Mouse (Mus musculus) kidney, embryonic 14.5 days (tissue): Measurements from ENCODE around the gene Sipa1l1. TPM values are rescaled to one million over a fixed set of nuclear protein-coding genes. Genes with fewer than 3 reads are reported as not detected.

Experiments
- ATAC-seq: fragments of 200-750 bp; cut with Nextera tagmentation; 2 replicates; pipeline ENCODE4 v1.8.0; 2017; ENCODE audit warnings: moderate number of reproducible peaks, mild to moderate bottlenecking, moderate TSS enrichment, moderate library complexity; ENCODE audit not compliant: low FRiP score, low TSS enrichment
- H3K27ac ChIP-seq: fragments of 300-500 bp; sonication (generic); 2 replicates; pipeline ENCODE4 v1.5.1; 2014; ENCODE audit warnings: low read depth, mild to moderate bottlenecking, low read length, moderate library complexity, mixed read lengths
- H3K27me3 ChIP-seq: fragments of 300-500 bp; sonication (generic); 2 replicates; pipeline ENCODE4 v1.6.1; 2014; ENCODE audit warnings: mild to moderate bottlenecking, low read length; ENCODE audit not compliant: control insufficient read depth, insufficient read depth
- H3K36me3 ChIP-seq: fragments of 300-500 bp; sonication (generic); 2 replicates; pipeline ENCODE4 v1.6.1; 2014; ENCODE audit warnings: low read length, mixed read lengths; ENCODE audit not compliant: control insufficient read depth, insufficient read depth
- H3K4me1 ChIP-seq: fragments of 300-500 bp; sonication (generic); 2 replicates; pipeline ENCODE4 v1.6.1; 2014; ENCODE audit warnings: low read length, mixed read lengths; ENCODE audit not compliant: control insufficient read depth, insufficient read depth
- H3K4me2 ChIP-seq: fragments of 300-500 bp; sonication (generic); replicated peaks from 2 replicates; pipeline ENCODE4 v1.6.1; 2014; ENCODE audit warnings: low read depth, mild to moderate bottlenecking, low read length
- H3K4me3 ChIP-seq: fragments of 300-500 bp; sonication (generic); 2 replicates; pipeline ENCODE4 v1.5.1; 2014; ENCODE audit warnings: mild to moderate bottlenecking, low read length
- H3K9ac ChIP-seq: fragments of 300-500 bp; sonication (generic); 2 replicates; pipeline ENCODE4 v1.6.1; 2014; ENCODE audit warnings: low read depth, mild to moderate bottlenecking, low read length, moderate library complexity
- H3K9me3 ChIP-seq: fragments of 300-500 bp; sonication (generic); 2 replicates; pipeline ENCODE4 v1.6.1; 2016; ENCODE audit warnings: low read length; ENCODE audit not compliant: control insufficient read depth
- WGBS: fragments of 180-500 bp; shearing (Covaris S2); extraction: QIAGEN DNeasy Blood & Tissue Kit; methylation state at CpG from one replicate; pipeline ENCODE4 v1.1.7; 2014; 5-methylcytosine and 5-hydroxymethylcytosine counted together
- polyA plus RNA-seq: library from polyadenylated mRNA; unstranded; fragments of >200 nt; fragmentation: Nextera tagmentation; extraction: Ambion mirVana; gene quantifications from 2 replicates; pipeline ENCODE4 v1.2.1, GENCODE M21; 2014

The Sipa1l1 gene
- polyA plus RNA-seq, 1 experiment from 2014 or later = 43.8 TPM

- no peak overlapping the region for H3K4me3 ChIP-seq
- no peaks in the 10 kb centered on the region for H3K27me3 ChIP-seq
- WGBS = 89% methylated on average over 2 of the region's 2 CpGs
- H3K4me2 ChIP-seq = no peak overlapping the region
- H3K36me3 ChIP-seq = peaks cover 40% of the 10 kb centered on the region
- no peak for ATAC-seq
- no peak overlapping the region for H3K9ac ChIP-seq
- no peaks in the 10 kb centered on the region for H3K9me3 ChIP-seq
- H3K4me1 ChIP-seq = no peaks in the 10 kb centered on the region
- H3K27ac ChIP-seq = no peak overlapping the region
These were observed 258.3 kb downstream of the Sipa1l1 start for GRCm38 (mm10) chr12:82427416-82427815.

GRCm38 (mm10) chr12:82428466-82428865 lies 259.3 kb downstream of the Sipa1l1 start:
- ATAC-seq = no peak
- Histone ChIP-seq H3K36me3 (peaks cover 36% of the 10 kb centered on the region), H3K4me1 (no peaks in the 10 kb centered on the region), H3K27me3 (no peaks in the 10 kb centered on the region), H3K27ac (no peak overlapping the region), H3K4me2 (no peak overlapping the region), H3K9ac (no peak overlapping the region), H3K4me3 (no peak overlapping the region), H3K9me3 (no peaks in the 10 kb centered on the region)
- whole genome bisulfite sequencing = 80% methylated on average over 9 of the region's 9 CpGs

GRCm38 (mm10) chr12:82433311-82433710 lies 264.2 kb downstream of the Sipa1l1 start:
- Histone ChIP-seq H3K9ac (no peak overlapping the region), H3K4me2 (no peak overlapping the region), H3K9me3 (no peaks in the 10 kb centered on the region), H3K27ac (no peak overlapping the region), H3K27me3 (no peaks in the 10 kb centered on the region), H3K36me3 (peaks cover 30% of the 10 kb centered on the region), H3K4me3 (no peak overlapping the region), H3K4me1 (no peaks in the 10 kb centered on the region)
- no peak for ATAC-seq
- 81% methylated on average over 4 of the region's 4 CpGs for WGBS

GRCm38 (mm10) chr12:82434591-82434990 lies 265.5 kb downstream of the Sipa1l1 start:
- Histone ChIP-seq H3K4me1 (no peaks in the 10 kb centered on the region), H3K4me2 (no peak overlapping the region), H3K36me3 (peaks cover 38% of the 10 kb centered on the region), H3K27me3 (no peaks in the 10 kb centered on the region), H3K4me3 (no peak overlapping the region), H3K27ac (no peak overlapping the region), H3K9ac (no peak overlapping the region), H3K9me3 (no peaks in the 10 kb centered on the region)
- no peak for ATAC-seq
- WGBS = 71% methylated on average over 9 of the region's 9 CpGs

- Histone ChIP-seq H3K9me3 (no peaks in the 10 kb centered on the region), H3K9ac (no peak overlapping the region), H3K36me3 (peaks cover 48% of the 10 kb centered on the region), H3K27me3 (no peaks in the 10 kb centered on the region), H3K4me3 (no peak overlapping the region), H3K27ac (peak overlapping the region; percentile 79; the same call in 1 of the 2 replicates), H3K4me1 (no peaks in the 10 kb centered on the region), H3K4me2 (no peak overlapping the region)
- ATAC-seq = peak; percentile 60
- 49% methylated on average over 3 of the region's 3 CpGs for WGBS
These were observed 272.4 kb downstream of the Sipa1l1 start for GRCm38 (mm10) chr12:82441479-82441878.

- 92% methylated on average over 8 of the region's 8 CpGs for WGBS
- no peak overlapping the region for H3K4me3 ChIP-seq
- peaks cover 40% of the 10 kb centered on the region for H3K36me3 ChIP-seq
- no peak for ATAC-seq
- no peaks in the 10 kb centered on the region for H3K9me3 ChIP-seq
- H3K4me2 ChIP-seq = no peak overlapping the region
- no peak overlapping the region for H3K9ac ChIP-seq
- H3K27me3 ChIP-seq = no peaks in the 10 kb centered on the region
- H3K27ac ChIP-seq = no peak overlapping the region
- no peaks in the 10 kb centered on the region for H3K4me1 ChIP-seq
These were observed 277.5 kb downstream of the Sipa1l1 start for GRCm38 (mm10) chr12:82446609-82447024.

- Histone ChIP-seq H3K27ac (no peak overlapping the region), H3K4me1 (no peaks in the 10 kb centered on the region), H3K9me3 (0 out of 2 replicates have a peak, but pooled peaks cover 3% of the 10 kb centered on the region), H3K9ac (no peak overlapping the region), H3K27me3 (no peaks in the 10 kb centered on the region), H3K36me3 (peaks cover 34% of the 10 kb centered on the region), H3K4me2 (no peak overlapping the region), H3K4me3 (no peak overlapping the region)
- 75% methylated on average over 9 of the region's 9 CpGs for WGBS
- no peak for ATAC-seq
These were observed 279.2 kb downstream of the Sipa1l1 start for GRCm38 (mm10) chr12:82448129-82448815.

GRCm38 (mm10) chr12:82452428-82452827 lies 283.3 kb downstream of the Sipa1l1 start:
- no peaks in the 10 kb centered on the region for H3K4me1 ChIP-seq
- ATAC-seq = no peak
- WGBS = 88% methylated on average over 2 of the region's 2 CpGs

GRCm38 (mm10) chr12:82454415-82454814 lies 285.3 kb downstream of the Sipa1l1 start:
- no peaks in the 10 kb centered on the region for H3K4me1 ChIP-seq
- no peak overlapping the region for H3K9ac ChIP-seq
- 0 out of 2 replicates have a peak, but pooled peaks cover 3% of the 10 kb centered on the region for H3K9me3 ChIP-seq
- WGBS = 73% methylated on average over 6 of the region's 6 CpGs
- no peak for ATAC-seq
- no peak overlapping the region for H3K4me2 ChIP-seq
- H3K27ac ChIP-seq = no peak overlapping the region
- no peaks in the 10 kb centered on the region for H3K27me3 ChIP-seq
- no peak overlapping the region for H3K4me3 ChIP-seq
- peaks cover 3% of the 10 kb centered on the region; the same call in 1 of the 2 replicates for H3K36me3 ChIP-seq

More at GRCm38 (mm10) chr12:82452428-82452827, 283.3 kb downstream of the Sipa1l1 start:
- H3K9me3 ChIP-seq = 0 out of 2 replicates have a peak, but pooled peaks cover 3% of the 10 kb centered on the region
- no peak overlapping the region for H3K4me3 ChIP-seq
- no peak overlapping the region for H3K4me2 ChIP-seq
- H3K27ac ChIP-seq = no peak overlapping the region
- H3K27me3 ChIP-seq = no peaks in the 10 kb centered on the region
- peaks cover 21% of the 10 kb centered on the region for H3K36me3 ChIP-seq
- no peak overlapping the region for H3K9ac ChIP-seq
